Mouse (Mus musculus): ENCODE results near the gene Btg1.
A peak's percentile ranks its signal among the peaks of the same experiment; 100 is the strongest.

The Btg1 gene

GRCm38 (mm10) chr10:96630110-96630509, 13.3 kb downstream of the Btg1 start:
- DNase-seq (ENCODE audit: low read depth, low spot score), result peak; percentile 74

GRCm38 (mm10) chr10:96631066-96631711, 14.4 kb downstream of the Btg1 start:
- DNase-seq (ENCODE audit: low read depth, low spot score), result peak; percentile 92

- DNase-seq (ENCODE audit: low read depth, low spot score), result peak; percentile 43
These were observed 15.7 kb downstream of the Btg1 start for GRCm38 (mm10) chr10:96632271-96633144.

- DNase-seq (ENCODE audit: low read depth, low spot score), result no peak
These were observed 16.3 kb downstream of the Btg1 start for GRCm38 (mm10) chr10:96633145-96633516.

- DNase-seq (ENCODE audit: low read depth, low spot score), result no peak
These were observed 18.7 kb downstream of the Btg1 start for GRCm38 (mm10) chr10:96635472-96635871.

- no peak for DNase-seq (ENCODE audit: low read depth, low spot score)
These were observed 21.7 kb downstream of the Btg1 start for GRCm38 (mm10) chr10:96638477-96638876.

GRCm38 (mm10) chr10:96642014-96642413, 25.2 kb downstream of the Btg1 start:
- DNase-seq (ENCODE audit: low read depth, low spot score), result no peak

GRCm38 (mm10) chr10:96642751-96643150, 25.9 kb downstream of the Btg1 start:
- DNase-seq (ENCODE audit: low read depth, low spot score), result no peak

GRCm38 (mm10) chr10:96645183-96645582, 28.4 kb downstream of the Btg1 start:
- DNase-seq (ENCODE audit: low read depth, low spot score), result no peak

- DNase-seq (ENCODE audit: low read depth, low spot score), result no peak
These were observed 29.4 kb downstream of the Btg1 start for GRCm38 (mm10) chr10:96646024-96646866.

- no peak for DNase-seq (ENCODE audit: low read depth, low spot score)
These were observed 30.2 kb downstream of the Btg1 start for GRCm38 (mm10) chr10:96646867-96647462.

GRCm38 (mm10) chr10:96648161-96648561, 31.4 kb downstream of the Btg1 start:
- DNase-seq (ENCODE audit: low read depth, low spot score), result no peak

- DNase-seq (ENCODE audit: low read depth, low spot score), result no peak
These were observed 32.7 kb downstream of the Btg1 start for GRCm38 (mm10) chr10:96649524-96649923.

GRCm38 (mm10) chr10:96652372-96652771, 35.6 kb downstream of the Btg1 start:
- no peak for DNase-seq (ENCODE audit: low read depth, low spot score)

- no peak for DNase-seq (ENCODE audit: low read depth, low spot score)
These were observed 36.2 kb downstream of the Btg1 start for GRCm38 (mm10) chr10:96653030-96653429.

GRCm38 (mm10) chr10:96654079-96654478, 37.3 kb downstream of the Btg1 start:
- DNase-seq (ENCODE audit: low read depth, low spot score), result no peak

- DNase-seq (ENCODE audit: low read depth, low spot score), result no peak
These were observed 37.8 kb downstream of the Btg1 start for GRCm38 (mm10) chr10:96654576-96654975.

- no peak for DNase-seq (ENCODE audit: low read depth, low spot score)
These were observed 38.3 kb downstream of the Btg1 start for GRCm38 (mm10) chr10:96655066-96655465.

- DNase-seq (ENCODE audit: low read depth, low spot score), result no peak
These were observed 39.4 kb downstream of the Btg1 start for GRCm38 (mm10) chr10:96656176-96656575.

- DNase-seq (ENCODE audit: low read depth, low spot score), result peak; percentile 90
These were observed 42.1 kb downstream of the Btg1 start for GRCm38 (mm10) chr10:96658906-96659305.

GRCm38 (mm10) chr10:96660280-96660985, 43.6 kb downstream of the Btg1 start:
- DNase-seq (ENCODE audit: low read depth, low spot score), result peak; percentile 39

Measured in ZHBTc4 (cell line).